Mouse (Mus musculus) urinary bladder, postnatal 25 days (tissue): ENCODE results near the gene Kif5c.
A peak's percentile ranks its signal among the peaks of the same experiment; 100 is the strongest.

Experiments
- DNase-seq: peaks from one replicate; pipeline ENCODE4 v3.0.0; 2022; ENCODE audit warnings: low spot score

The Kif5c gene

DNA sequence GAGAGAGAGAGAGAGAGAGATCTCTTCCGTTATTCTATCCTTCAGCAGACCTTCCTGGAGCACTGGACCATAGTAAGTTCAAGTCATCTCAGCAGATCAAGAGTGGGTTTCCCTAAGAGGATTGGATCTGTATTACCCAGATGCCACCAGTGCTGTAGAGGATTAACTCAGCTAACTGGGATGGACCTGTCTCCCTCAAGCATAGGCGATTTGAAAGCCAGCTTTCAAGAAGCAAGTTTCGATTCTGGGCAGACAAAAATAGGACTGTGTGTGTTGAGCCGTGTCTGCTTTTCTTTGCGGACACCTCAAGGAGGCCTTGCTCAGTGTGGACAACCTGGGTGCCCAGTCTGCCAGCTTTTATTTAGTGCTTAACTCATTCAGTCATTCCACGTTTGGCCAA, 170.0 kb downstream of the Kif5c start:
- no peak for DNase-seq

DNA sequence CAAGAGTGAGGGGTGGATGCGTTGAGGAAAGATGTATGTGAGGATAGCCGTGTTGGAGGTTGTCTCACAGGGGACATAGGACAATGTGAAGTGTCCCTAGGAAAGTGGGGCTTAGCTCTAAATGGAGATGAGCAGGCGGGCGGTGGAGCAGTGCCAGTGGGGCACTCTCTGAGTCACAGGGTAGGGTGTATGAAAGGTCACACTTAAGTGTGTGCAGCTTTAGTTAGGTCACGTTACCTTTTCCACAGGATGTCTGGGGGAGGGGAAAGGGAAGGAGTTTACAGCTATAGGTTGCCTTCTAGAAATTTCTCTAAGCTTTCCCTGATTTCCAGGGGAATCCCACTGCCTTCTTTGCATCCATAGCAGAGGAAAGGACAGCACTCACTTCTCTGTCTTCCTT, 170.4 kb downstream of the Kif5c start:
- no peak for DNase-seq

DNA sequence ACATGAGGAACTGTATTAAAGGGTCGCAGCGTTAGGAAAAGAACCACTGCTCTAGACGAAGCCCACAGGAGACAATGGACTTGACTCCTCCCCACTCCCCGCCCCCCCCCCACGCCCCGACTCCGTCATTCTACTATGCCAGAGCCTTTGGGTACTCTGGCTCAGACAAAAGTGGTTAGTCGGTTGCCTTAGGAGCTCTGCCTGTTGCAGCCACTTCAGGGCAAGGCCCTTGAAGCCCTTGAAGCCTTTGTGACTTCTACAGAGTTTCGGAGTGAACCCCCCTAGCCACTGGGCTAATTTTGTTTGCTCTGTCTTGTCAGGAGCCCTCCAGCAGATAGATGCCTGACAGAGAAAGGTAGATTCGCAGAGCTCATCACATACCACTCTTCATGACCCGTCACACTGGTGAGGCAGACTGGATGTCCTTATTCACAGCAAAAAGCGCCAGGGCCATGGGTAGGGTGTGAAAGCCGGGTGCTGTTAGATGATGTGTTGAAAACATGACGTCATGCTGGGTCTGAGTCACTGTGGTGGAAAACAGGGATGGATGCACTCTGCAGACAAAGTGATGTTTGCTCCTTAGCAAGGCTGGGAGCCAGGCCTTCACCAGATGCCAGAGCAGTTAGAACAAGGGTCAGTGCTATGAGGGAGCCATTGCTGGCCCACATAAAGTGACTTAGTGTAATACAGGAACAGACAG, 178.5 kb downstream of the Kif5c start:
- no peak for DNase-seq

DNA sequence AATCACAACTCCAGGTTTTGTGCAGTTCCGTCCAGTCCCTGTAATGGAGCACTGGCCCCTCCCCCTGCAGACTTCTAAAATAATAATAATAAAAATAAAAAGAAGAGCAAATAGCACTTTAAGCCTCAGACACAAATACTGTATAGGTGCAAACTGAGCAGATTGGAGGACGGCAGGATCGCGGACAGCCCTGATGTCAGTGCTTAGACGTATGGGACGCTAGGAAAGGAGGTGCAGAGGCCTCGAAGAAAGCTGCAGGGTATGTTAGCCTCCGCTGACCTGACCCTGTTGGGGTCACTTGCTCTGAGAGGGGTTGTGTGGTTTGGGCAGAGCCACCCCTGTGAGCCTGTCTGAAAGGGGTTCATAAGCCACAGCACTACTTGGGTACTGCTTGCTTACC, 185.3 kb downstream of the Kif5c start:
- no peak for DNase-seq

DNA sequence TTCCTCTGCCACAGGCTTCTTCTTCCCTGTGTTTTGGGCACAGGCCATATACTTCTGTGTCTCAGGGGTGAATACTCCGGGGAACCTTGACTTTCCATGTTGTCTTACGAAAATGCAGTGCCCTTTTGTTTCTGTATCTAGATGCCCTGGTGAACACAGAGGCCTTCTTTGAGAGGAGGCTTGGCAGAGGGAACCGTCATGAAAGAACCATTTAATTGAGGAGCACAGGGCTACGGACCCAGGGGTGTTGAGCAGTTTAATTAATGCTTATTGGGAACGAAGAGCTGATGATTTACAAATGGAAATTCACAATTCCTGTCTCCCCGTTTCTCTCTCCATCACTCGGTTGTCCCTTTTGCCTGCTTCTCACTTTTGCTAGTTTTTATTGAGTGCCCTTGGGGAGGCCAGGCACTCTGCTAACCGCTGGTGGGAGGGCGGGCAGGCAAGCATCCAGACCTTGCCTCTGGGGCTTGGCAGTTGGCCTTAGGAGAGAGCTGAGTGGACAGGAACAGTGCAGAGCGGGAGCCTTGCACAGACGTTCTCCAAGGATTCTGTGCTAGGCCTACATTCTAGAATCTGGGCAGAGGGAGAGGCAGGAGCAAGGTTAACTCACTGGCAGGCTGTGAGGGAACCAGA, 186.8 kb downstream of the Kif5c start:
- no peak for DNase-seq

DNA sequence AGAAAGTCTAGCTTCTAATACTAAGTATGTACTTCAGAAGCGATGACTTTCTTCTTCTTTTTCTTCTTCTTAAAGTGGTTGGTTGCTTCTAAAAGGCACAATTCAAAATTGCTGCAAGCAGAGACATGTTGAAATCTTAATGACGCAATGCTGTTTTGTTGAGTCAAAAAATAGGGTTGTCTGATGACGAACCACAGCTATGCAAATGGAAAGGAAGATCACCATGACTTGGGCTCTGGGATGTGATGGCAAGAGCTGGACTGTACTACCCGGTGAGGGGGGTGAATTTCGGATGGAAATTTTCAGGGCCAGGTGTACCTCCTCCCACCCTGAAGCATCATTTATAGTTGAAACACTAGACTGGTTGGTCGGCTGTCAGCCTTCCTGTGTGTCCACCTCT, 190.4 kb downstream of the Kif5c start:
- no peak for DNase-seq

DNA sequence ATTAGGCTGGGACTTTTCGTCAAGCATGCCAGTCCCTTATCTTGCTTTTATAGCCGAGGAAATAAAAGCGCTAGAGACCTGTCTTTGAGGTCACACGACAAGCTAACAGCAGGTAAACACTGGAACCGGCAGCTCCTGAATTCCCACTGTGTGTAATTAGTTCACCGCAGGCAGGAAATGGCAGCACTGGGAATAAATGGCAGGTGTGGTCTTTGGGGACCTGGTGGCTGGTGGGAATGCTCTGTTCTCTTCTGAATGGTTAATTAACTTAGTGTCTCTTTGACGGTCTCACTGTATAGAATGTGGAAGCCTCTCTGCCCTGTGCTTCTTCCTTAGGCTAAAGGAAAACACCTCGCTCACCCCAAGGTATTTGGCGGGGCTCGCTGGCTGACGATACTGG, 192.3 kb downstream of the Kif5c start:
- no peak for DNase-seq

DNA sequence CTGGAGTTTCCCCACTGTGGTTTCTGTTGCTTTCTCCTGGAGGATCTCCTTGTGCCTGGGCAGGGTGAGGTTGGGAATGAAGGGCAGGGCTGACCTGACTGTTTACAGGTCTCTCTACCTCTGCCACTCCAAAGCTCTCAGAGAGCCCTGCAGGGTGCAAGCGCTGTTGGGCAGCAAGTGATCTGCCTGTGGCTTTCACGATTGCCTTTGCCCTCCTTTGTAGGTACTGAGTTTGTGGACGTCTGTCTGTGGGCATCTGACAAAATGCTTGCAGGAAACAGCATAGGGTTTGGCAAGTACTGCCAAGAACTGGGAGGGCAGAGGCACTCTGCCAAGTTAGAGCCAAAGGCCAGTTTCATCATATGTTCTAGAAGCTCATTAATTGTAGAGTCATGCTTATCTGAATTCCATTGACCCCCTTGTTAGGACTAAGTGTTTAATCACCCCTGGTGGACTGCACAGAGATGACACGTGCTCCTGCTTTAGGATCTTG, 192.8 kb downstream of the Kif5c start:
- peak; percentile 41 for DNase-seq

DNA sequence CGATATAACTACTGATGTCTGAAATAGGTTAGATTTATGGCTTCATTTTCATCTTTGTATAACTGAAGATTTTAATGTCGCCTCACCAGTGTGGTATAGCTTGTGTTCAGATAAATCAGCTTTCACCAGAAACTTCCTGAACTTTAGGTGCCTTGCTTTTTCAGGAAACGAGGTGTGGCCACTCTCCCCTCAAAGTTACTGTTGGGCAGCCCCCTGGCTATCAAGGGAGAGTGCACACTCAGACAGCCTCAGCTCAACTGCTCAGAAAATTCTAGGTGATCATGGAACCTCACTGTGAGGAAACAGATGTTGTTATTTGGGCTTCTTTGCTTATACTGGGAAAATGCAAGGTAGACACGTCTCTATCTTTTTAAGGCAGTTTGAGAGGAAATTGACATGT, 194.1 kb downstream of the Kif5c start:
- no peak for DNase-seq

DNA sequence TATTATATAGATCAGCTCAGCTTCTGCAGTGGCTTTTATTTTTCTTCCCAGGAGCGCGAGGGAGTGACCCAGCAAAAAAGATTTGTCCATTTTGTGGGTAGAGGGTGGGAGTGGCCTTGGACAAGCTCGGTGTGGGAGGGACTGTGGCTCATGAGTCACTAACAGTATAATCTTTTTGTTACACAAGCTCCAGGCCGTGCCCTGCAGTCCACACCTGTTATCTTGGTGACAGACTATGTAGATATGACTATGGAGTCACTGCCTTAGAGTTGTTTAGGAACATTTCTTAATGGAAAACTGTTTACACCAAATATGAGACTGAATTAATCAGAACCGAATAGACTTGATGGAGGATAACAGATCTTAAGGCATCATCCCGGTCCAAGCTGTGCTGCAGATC, 194.9 kb downstream of the Kif5c start:
- DNase-seq, result no peak

DNA sequence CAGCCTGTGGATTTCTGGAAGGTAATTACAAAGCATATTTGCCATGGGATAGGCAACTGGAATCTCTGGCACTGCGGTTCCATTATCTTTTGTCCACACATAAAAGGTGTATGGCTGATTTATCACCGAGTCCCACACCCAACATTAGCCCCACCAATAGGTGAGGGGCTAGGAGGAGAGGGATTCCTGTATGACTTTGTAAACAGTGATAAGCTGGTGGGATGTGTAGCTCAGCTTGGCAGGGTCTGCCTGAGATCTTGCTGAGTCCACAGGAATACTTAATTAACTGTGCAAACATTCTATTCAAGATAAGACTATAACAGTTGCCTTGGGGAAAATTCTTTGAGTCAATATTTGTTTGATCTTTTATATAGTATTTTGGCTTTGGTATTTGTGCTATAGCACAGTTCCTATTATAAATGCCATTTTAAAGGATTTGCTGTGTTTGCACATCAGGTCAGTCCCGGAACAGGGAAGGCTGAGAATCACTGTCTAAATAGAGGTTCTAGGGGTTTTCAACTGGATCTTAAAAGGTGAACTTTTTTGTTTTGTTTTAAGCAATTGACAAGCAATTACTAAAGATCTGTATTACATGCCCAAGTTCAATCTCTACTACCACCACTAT, 196.7 kb downstream of the Kif5c start:
- DNase-seq, result no peak

DNA sequence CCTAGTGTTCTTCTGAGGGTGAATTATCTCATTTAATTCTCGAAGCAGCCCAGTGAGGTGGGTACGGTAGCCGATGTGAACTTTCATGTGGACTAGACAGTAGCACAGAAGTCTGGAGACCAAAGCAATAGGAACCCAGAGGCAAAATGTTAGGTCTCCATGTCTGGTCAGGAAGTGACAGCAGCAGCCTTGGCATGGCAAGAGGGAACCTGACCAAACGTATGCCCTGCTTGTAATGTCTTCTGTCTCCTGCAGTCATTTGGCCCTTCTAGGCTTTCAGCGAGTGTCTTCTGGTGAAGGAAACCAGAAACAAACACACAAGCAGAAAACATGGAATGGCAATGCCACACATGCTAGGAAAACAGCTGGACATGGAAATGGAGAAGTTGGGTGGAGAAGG, 197.5 kb downstream of the Kif5c start:
- no peak for DNase-seq

DNA sequence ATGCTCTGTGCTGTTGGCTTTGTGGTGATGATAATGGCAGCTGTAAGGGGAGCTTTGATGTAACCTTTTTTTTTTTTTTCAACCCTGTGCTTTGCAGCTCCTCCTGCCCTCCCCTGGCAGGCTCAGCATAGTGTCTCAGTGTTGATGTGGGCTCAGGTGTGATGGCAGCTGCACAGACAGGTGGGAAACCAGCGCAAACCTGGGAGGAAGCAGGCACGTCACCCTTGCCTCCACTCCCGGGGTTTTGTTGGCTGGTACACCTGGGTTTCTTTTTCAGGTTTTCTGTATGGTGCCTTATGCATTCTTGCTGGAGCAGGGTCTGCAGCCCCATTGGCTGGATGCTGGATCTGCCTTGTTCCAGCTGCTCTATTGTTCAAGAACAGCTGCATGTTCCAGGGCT, 198.1 kb downstream of the Kif5c start:
- DNase-seq, result no peak

DNA sequence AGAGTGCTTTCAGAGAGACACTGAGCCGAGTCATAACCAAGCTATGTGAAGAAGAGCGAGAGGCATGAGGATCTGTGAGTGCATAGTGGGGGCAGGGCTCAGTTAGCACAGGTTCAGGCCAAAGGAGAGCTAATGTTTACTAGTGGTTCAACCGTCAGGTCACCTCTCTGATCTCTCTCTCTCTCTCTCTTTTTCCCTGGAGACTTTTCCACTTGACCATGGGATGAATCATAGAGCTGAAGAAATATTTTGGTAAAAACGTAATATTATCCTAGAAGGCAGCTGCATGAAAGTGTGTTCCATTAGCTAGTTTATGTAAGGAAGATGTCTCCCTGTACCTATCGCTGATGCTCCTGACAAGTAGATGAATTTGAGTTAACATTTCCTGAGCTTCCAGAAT, 199.0 kb downstream of the Kif5c start:
- DNase-seq, result no peak

DNA sequence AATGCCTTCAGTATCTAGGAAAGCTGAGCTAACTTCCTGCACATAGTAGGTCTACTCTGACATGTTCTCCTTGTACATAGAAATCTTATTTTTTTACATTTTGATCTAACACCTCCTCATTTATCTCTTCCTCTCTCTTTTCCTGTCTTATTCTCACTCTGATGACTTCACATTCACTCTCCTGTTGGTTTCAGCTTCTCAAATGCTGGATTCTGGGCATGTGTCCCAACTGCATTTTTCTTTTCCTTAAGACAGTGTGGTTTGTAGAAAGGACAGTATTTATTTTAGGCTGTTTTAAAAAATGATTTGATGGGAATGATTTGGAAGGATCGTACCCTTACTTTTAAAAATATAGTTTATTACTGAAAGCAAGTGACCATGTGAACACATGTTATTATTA, 203.2 kb downstream of the Kif5c start:
- no peak for DNase-seq
